Mouse (Mus musculus) ES-E14 (cell line): ENCODE measurements around the gene Glrx3.

Experiments used
- CHD2 ChIP-seq: IDR thresholded peaks from 2 replicates; pipeline ENCODE4 v1.6.1; 2014; ENCODE audit warnings: mild to moderate bottlenecking, low read depth, low read length, inconsistent platforms
- HCFC1 ChIP-seq: IDR thresholded peaks from 2 replicates; pipeline ENCODE4 v1.6.1; 2012; ENCODE audit warnings: low read length, inconsistent platforms, borderline replicate concordance; ENCODE audit not compliant: insufficient read depth
- MAFK ChIP-seq: IDR thresholded peaks from 2 replicates; pipeline ENCODE4 v1.6.1; 2014; ENCODE audit warnings: mild to moderate bottlenecking, low read depth, low read length, inconsistent platforms; ENCODE audit not compliant: insufficient read depth
- ZC3H11A ChIP-seq: IDR thresholded peaks from 2 replicates; pipeline ENCODE4 v1.6.1; 2012; ENCODE audit warnings: low read depth, mild to moderate bottlenecking, inconsistent platforms, low read length, borderline replicate concordance
- ZNF384 ChIP-seq: IDR thresholded peaks from 2 replicates; pipeline ENCODE4 v1.6.1; 2012; ENCODE audit warnings: low read depth, low read length, inconsistent platforms

DNA sequence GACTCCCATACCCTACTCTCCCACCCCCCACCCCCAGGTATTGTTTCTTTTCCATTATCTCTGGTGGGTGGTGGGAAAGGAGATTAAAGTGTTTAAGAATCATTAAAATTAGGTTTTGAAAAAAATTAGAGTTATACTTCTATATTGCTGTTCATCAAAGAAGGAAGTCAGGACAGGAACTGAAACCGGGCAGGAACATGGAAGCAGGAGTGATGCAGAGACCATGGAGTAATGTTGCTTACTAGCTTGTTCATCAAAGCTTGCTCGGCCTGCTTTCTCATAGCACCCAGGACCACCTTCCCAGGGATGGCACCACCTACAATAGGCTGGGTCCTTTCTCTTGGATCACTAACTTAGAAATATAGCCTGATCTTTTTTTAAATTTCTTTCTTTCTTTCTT is 16.9 kb upstream of the Glrx3 start:
- no peak for TF ChIP-seq ZC3H11A
- no peak for TF ChIP-seq HCFC1
- TF ChIP-seq CHD2 = no peak
- no peak for TF ChIP-seq MAFK
- TF ChIP-seq ZNF384 = no peak
